Mouse (Mus musculus) bone marrow, adult 2 months (tissue): ENCODE data around the gene 2700049A03Rik.

Experiments
- CTCF ChIP-seq: fragments of 200-500 bp; IDR thresholded peaks from 2 replicates; pipeline ENCODE4 v1.5.1; 2011; ENCODE audit warnings: low read length, control low read depth; ENCODE audit not compliant: control insufficient read depth, insufficient read depth
- POLR2A ChIP-seq: fragments of 200-500 bp; IDR thresholded peaks from 2 replicates; pipeline ENCODE4 v1.6.1; 2011; ENCODE audit warnings: low read depth, mild to moderate bottlenecking, control low read depth, low read length, borderline replicate concordance; ENCODE audit not compliant: control insufficient read depth

GRCm38 (mm10) chr12:71275906-71276595 is 139.4 kb downstream of the 2700049A03Rik start:
- TF ChIP-seq CTCF (no peak), POLR2A (no peak)
